Mouse (Mus musculus): ENCODE measurements around the gene Ccdc180. TPM values are rescaled to one million over a fixed set of nuclear protein-coding genes. Genes with fewer than 3 reads are reported as not detected.

Gene Ccdc180
- polyA plus RNA-seq, 1 experiment: 0.02 TPM

- Histone ChIP-seq H3K4me3 (replicated peaks) (no peak overlapping the region), H3K27me3 (replicated peaks) (peaks cover 54% of the 10 kb centered on the region), H3K36me3 (replicated peaks; ENCODE audit: low read length) (no peaks in the 10 kb centered on the region), H3K4me1 (peaks cover 7% of the 10 kb centered on the region; the same call in 1 of the 2 replicates), H3K9me3 (peaks cover 12% of the 10 kb centered on the region)
- TF ChIP-seq GATA1 (IDR thresholded peaks at IDR 0.05; ENCODE audit: borderline replicate concordance, low read length): no peak
- TF ChIP-seq FLI1 (IDR thresholded peaks at IDR 0.05; ENCODE audit: low read length): no peak
Observed at GRCm38 (mm10) chr4:45861160-45861559, 28.9 kb upstream of the Ccdc180 start.

GRCm38 (mm10) chr4:45867416-45867815 lies 22.7 kb upstream of the Ccdc180 start:
- no peaks in the 10 kb centered on the region for H3K9me3 ChIP-seq
- TF ChIP-seq GATA1 (IDR thresholded peaks at IDR 0.05; ENCODE audit: borderline replicate concordance, low read length) (no peak), FLI1 (IDR thresholded peaks at IDR 0.05; ENCODE audit: low read length) (no peak)
- H3K4me1 ChIP-seq: no peaks in the 10 kb centered on the region; the same call in 1 of the 2 replicates
- no peak overlapping the region for H3K4me3 ChIP-seq (replicated peaks)
- no peaks in the 10 kb centered on the region for H3K36me3 ChIP-seq (replicated peaks; ENCODE audit: low read length)
- peaks cover 43% of the 10 kb centered on the region for H3K27me3 ChIP-seq (replicated peaks)

- TF ChIP-seq GATA1 (IDR thresholded peaks at IDR 0.05; ENCODE audit: borderline replicate concordance, low read length) (no peak), FLI1 (IDR thresholded peaks at IDR 0.05; ENCODE audit: low read length) (no peak)
- no peak overlapping the region for H3K4me3 ChIP-seq (replicated peaks)
Observed at GRCm38 (mm10) chr4:45869021-45869815, 20.9 kb upstream of the Ccdc180 start.

GRCm38 (mm10) chr4:45872147-45872546 lies 18.0 kb upstream of the Ccdc180 start:
- H3K36me3 ChIP-seq (replicated peaks; ENCODE audit: low read length): no peaks in the 10 kb centered on the region
- no peak overlapping the region for H3K4me3 ChIP-seq (replicated peaks)
- peaks cover 34% of the 10 kb centered on the region for H3K9me3 ChIP-seq
- H3K4me1 ChIP-seq: no peaks in the 10 kb centered on the region
- TF ChIP-seq GATA1 (IDR thresholded peaks at IDR 0.05; ENCODE audit: borderline replicate concordance, low read length): no peak
- no peak for TF ChIP-seq FLI1 (IDR thresholded peaks at IDR 0.05; ENCODE audit: low read length)
- peaks cover 22% of the 10 kb centered on the region for H3K27me3 ChIP-seq (replicated peaks)

More at GRCm38 (mm10) chr4:45869021-45869815, 20.9 kb upstream of the Ccdc180 start:
- Histone ChIP-seq H3K4me1 (no peaks in the 10 kb centered on the region), H3K27me3 (replicated peaks) (peaks cover 47% of the 10 kb centered on the region), H3K36me3 (replicated peaks; ENCODE audit: low read length) (no peaks in the 10 kb centered on the region), H3K9me3 (peaks cover 12% of the 10 kb centered on the region)

GRCm38 (mm10) chr4:45878929-45879328 lies 11.2 kb upstream of the Ccdc180 start:
- TF ChIP-seq GATA1 (IDR thresholded peaks at IDR 0.05; ENCODE audit: borderline replicate concordance, low read length): no peak
- TF ChIP-seq FLI1 (IDR thresholded peaks at IDR 0.05; ENCODE audit: low read length): no peak
- no peaks in the 10 kb centered on the region; the same call in 1 of the 2 replicates for H3K4me1 ChIP-seq
- H3K4me3 ChIP-seq (replicated peaks): no peak overlapping the region
- H3K36me3 ChIP-seq (replicated peaks; ENCODE audit: low read length): no peaks in the 10 kb centered on the region
- H3K27me3 ChIP-seq (replicated peaks): peaks cover 6% of the 10 kb centered on the region
- H3K9me3 ChIP-seq: peaks cover 30% of the 10 kb centered on the region

GRCm38 (mm10) chr4:45882521-45882920 lies 7.6 kb upstream of the Ccdc180 start:
- Histone ChIP-seq H3K36me3 (replicated peaks; ENCODE audit: low read length) (no peaks in the 10 kb centered on the region), H3K9me3 (0 out of 2 replicates have a peak, but pooled peaks cover 5% of the 10 kb centered on the region), H3K27me3 (replicated peaks) (peaks cover 12% of the 10 kb centered on the region), H3K4me3 (replicated peaks) (no peak overlapping the region), H3K4me1 (no peaks in the 10 kb centered on the region; the same call in 1 of the 2 replicates)
- no peak for TF ChIP-seq FLI1 (IDR thresholded peaks at IDR 0.05; ENCODE audit: low read length)
- no peak for TF ChIP-seq GATA1 (IDR thresholded peaks at IDR 0.05; ENCODE audit: borderline replicate concordance, low read length)

- Histone ChIP-seq H3K36me3 (replicated peaks; ENCODE audit: low read length) (no peaks in the 10 kb centered on the region), H3K27me3 (replicated peaks) (peaks cover 12% of the 10 kb centered on the region), H3K4me1 (no peaks in the 10 kb centered on the region; the same call in 1 of the 2 replicates), H3K4me3 (replicated peaks) (no peak overlapping the region), H3K9me3 (0 out of 2 replicates have a peak, but pooled peaks cover 5% of the 10 kb centered on the region)
- TF ChIP-seq FLI1 (IDR thresholded peaks at IDR 0.05; ENCODE audit: low read length): no peak
- no peak for TF ChIP-seq GATA1 (IDR thresholded peaks at IDR 0.05; ENCODE audit: borderline replicate concordance, low read length)
Observed at GRCm38 (mm10) chr4:45883250-45883649, 6.9 kb upstream of the Ccdc180 start.

GRCm38 (mm10) chr4:45889487-45889886 lies 616 bp upstream of the Ccdc180 start:
- H3K36me3 ChIP-seq (replicated peaks; ENCODE audit: low read length): no peaks in the 10 kb centered on the region
- peaks cover 6% of the 10 kb centered on the region for H3K4me1 ChIP-seq
- H3K9me3 ChIP-seq: no peaks in the 10 kb centered on the region
- H3K27me3 ChIP-seq (replicated peaks): peaks cover 14% of the 10 kb centered on the region
- H3K4me3 ChIP-seq (replicated peaks): no peak overlapping the region
- TF ChIP-seq GATA1 (IDR thresholded peaks at IDR 0.05; ENCODE audit: borderline replicate concordance, low read length): no peak
- TF ChIP-seq FLI1 (IDR thresholded peaks at IDR 0.05; ENCODE audit: low read length): no peak

- H3K36me3 ChIP-seq (replicated peaks; ENCODE audit: low read length): no peaks in the 10 kb centered on the region
- peaks cover 58% of the 10 kb centered on the region for H3K27me3 ChIP-seq (replicated peaks)
- TF ChIP-seq FLI1 (IDR thresholded peaks at IDR 0.05; ENCODE audit: low read length): no peak
- TF ChIP-seq GATA1 (IDR thresholded peaks at IDR 0.05; ENCODE audit: borderline replicate concordance, low read length): no peak
- H3K9me3 ChIP-seq: peaks cover 8% of the 10 kb centered on the region; the same call in 1 of the 2 replicates
- H3K4me3 ChIP-seq (replicated peaks): no peak overlapping the region
- 0 out of 2 replicates have a peak, but pooled peaks cover 3% of the 10 kb centered on the region for H3K4me1 ChIP-seq
Observed at GRCm38 (mm10) chr4:45896425-45897081, 6.5 kb downstream of the Ccdc180 start.
